Mouse (Mus musculus): ENCODE measurements around the gene Ffar1.
"Not testable (repeated sequence)": the region's sequence is repeated elsewhere in the genome, so short reads cannot be mapped to it uniquely, and the experiment has no call there.

Gene Ffar1

GRCm38 (mm10) chr7:30847934-30848333 lies 13.4 kb downstream of the Ffar1 start:
- DNase-seq (ENCODE audit: low spot score in 2 of 2): no peak

DNA sequence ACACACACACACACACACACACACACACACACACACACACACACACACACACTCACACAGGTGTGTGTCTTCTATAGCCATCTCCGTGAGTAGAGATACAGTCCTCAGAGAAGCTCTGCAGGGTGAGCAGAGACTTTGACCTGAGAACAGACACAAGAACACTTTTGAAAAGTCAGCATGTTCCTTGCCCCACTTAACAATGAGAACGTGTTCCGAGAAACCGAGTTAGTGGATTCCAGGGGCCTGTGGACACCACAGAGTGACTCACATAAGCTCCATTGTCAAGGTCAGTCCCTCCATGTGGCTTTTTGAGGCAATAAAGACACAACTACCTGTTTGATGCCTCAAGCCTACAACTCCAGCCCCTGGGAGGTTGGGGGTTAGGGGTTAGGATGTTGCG lies 14.0 kb downstream of the Ffar1 start:
- no peak for DNase-seq (ENCODE audit: low spot score in 2 of 2)

DNA sequence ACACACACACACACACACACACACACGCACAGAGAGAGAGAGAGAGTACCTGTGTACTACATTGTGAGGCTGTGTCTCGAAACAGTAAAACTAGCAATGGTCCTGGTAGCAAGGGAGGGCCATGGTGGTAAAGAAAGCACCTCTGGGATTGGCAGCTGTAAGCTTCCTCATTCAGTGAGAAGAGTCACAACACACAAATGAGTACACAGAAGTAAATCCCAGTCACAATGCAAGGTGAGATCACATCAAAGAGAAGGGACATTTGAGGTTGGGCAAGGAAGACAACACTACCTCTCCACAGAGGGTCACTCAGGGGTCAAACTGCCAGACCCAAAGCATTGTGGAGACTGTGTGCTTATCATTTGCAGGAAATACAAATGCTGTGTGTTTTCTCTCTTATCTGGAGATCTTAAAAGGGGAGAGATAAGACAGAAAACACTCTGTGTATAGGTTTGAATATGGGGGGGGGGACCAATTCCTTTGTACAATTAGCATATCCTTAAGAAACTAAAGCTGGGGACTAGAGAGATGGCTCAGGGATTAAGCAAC lies 14.8 kb downstream of the Ffar1 start:
- no peak for DNase-seq (ENCODE audit: low spot score in 2 of 2)

DNA sequence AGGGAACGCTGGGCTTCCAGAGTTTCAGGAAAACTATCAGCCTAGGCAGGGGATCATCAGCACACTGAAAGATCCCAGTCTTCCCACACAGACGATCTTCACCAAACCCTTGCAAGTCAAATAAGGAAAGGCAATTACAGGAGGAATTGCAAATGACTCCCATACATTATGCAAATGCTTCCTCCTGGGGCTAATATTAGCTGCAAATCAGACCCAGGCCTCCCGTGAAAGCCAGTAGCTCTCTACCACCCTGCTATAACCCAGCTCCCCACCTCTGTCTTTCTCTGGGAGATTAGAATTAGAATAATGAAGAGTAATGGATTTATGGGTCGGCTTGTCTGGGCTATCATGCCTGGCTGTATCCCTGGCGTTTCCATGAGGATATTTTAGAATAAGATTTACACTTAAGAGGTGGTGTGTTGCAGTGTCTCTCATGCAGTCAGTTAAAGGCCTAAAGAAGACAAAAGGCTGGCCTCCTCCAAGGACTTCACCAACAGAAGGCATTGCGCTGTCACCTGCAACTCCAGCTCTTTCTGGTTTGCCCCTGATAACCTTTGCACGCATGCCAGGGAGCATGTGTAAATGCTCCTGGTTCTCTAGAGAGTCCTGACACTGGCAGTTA lies 16.6 kb downstream of the Ffar1 start:
- DNase-seq (ENCODE audit: low spot score in 2 of 2): no peak

DNA sequence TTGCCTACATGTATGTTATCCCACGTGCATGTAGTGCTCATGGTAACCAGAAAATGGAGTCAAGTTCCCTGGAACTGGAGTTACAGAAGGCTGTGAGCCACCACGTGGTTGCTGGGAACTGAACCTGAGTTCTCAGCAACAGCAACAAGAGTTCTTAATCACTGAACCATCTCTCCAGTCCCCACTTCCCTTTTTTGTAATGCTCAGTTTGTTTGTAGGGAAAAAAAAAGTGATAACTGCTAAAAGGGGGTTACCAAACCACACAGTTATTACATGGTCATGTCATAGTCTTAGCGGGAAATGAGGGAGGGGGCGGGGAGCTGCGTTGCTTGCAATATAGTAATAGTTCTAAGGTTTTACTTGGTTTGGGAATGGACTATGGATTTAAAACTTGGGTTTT lies 19.3 kb downstream of the Ffar1 start:
- no peak for DNase-seq (ENCODE audit: low spot score in 2 of 2)

DNA sequence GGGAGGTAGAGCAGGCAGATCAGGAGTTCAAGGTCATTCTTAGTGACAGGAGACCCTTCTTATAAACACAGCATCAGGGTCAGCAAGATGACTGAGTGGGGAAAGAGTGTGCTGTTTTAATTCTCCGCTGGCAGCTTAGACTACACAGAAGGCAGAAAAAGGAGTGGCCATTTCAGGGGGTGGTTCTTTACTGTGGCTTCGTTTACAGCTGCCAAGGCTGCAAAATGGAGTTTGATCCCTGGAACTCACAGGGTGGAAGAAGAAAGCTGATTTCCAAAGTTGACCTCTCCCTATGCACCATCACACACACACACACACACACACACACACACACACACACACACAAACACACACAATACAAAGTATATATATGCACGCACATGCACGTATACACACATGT lies 20.0 kb downstream of the Ffar1 start:
- no peak for DNase-seq (ENCODE audit: low spot score in 2 of 2)

GRCm38 (mm10) chr7:30840306-30840705 lies 21.1 kb downstream of the Ffar1 start:
- DNase-seq (ENCODE audit: low spot score in 2 of 2): no peak

DNA sequence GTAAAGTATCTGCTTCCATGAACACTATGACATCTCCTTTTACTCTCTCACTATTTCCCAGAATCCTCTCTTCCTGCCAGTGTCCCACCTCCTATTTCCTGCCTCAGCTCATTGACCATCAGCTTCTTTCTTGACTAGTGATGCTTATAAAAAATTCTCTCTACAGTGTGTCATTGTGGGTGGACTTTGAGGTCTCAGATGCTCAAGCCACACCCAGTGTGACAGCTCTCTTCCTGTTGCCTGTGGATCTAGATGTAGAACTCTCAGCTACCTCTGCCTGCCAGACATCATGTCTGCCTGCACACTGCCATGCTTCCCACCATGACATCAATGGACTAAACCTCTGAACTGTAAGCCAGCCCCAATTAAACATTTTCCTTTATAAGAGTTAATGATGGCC lies 24.1 kb downstream of the Ffar1 start:
- no peak for DNase-seq (ENCODE audit: low spot score in 2 of 2)

- not testable (repeated sequence) for DNase-seq (ENCODE audit: low spot score in 2 of 2)
Measured at GRCm38 (mm10) chr7:30832684-30833083, 28.7 kb downstream of the Ffar1 start.

DNA sequence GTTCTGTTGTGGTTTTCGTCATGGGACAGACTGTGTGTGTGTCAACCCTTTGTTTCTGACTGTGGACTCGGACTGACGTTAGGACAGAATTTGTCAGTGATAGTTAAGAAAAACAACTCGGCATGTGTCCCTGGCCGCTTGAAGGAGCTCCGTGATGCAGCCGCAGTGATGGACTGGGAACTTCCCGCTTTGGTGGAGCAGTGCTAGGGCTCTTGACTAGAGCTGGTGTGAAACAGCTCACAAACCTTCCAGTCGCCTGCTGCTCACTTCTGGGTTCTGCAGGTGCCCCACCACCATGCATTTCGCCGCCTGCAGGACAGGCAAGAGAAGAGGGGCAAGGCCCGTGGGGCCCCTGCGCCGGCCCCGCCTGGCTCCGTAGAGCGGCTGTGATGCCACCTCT lies 29.1 kb downstream of the Ffar1 start:
- no peak for DNase-seq (ENCODE audit: low spot score in 2 of 2)

- no peak for DNase-seq (ENCODE audit: low spot score in 2 of 2)
Measured at GRCm38 (mm10) chr7:30829428-30829827, 31.9 kb downstream of the Ffar1 start.

DNA sequence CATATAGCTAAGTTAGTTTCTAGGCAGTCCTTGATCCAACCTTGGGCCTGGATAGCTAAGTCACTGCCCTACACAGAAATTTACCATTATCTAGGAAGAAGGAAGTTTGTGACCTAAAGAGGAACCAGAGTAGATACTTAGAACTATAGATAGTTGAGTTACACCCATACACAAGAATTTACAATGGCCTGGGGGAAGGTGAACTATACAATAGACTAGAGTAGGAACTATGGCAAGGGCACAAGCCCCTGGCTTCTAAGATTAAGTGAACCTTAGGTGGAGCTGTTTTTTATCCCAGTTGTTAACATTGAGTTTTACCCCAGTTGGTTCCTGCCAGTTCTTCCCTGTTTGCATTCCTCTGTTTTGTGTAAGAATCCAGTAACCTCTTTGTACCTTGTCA lies 32.5 kb downstream of the Ffar1 start:
- not testable (repeated sequence) for DNase-seq (ENCODE audit: low spot score in 2 of 2)

DNA sequence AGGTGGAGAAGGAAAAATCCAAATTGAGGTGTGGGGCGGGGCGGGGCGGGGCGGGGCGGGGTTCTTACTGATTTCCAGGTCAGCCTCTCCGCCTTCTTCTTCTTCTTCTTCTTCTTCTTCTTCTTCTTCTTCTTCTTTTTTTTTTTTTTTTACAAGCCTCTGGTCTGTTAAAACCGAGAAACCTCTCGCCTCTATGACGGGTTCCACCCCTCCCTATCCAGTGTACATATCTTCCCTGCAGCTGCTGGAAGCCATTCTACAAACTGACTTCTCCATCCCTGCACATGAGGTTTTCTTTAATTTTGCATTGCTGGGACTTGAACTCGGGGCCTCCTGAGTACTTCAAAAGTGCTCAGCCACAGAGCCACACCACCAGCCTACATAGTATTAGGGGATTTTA lies 34.7 kb downstream of the Ffar1 start:
- no peak for DNase-seq (ENCODE audit: low spot score in 2 of 2)

GRCm38 (mm10) chr7:30824306-30824705 lies 37.1 kb downstream of the Ffar1 start:
- DNase-seq (ENCODE audit: low spot score in 2 of 2): no peak

- no peak for DNase-seq (ENCODE audit: low spot score in 2 of 2)
Measured at GRCm38 (mm10) chr7:30823675-30824074, 37.7 kb downstream of the Ffar1 start, which contains the start of gene Ffar2. TSS of gene Ffar2 (minus strand) at chr7:30823775.

DNA sequence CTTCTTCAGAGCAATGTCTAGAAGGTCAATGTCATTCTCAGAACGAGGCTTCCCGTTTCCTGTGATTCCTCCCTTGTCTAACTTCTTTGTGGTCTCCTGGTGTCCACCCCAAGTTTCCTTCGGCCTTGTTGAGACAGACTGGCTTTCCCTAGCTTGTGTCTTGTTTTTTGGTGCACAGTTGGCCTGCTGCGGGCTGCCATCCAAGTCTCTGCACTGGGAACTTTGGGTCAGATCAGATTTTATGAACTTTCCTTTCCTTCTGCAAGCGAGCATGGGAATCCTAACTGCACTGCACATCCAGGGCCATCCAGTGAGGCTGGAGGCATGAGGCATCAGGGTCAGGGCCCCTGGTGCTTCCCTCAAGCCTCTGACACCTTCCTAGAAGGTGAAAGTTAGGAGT lies 39.8 kb downstream of the Ffar1 start:
- no peak for DNase-seq (ENCODE audit: low spot score in 2 of 2)

- DNase-seq (ENCODE audit: low spot score in 2 of 2): peak in 1 of 2 experiments; percentile 20
Measured at GRCm38 (mm10) chr7:30820854-30821445, 40.4 kb downstream of the Ffar1 start.

DNA sequence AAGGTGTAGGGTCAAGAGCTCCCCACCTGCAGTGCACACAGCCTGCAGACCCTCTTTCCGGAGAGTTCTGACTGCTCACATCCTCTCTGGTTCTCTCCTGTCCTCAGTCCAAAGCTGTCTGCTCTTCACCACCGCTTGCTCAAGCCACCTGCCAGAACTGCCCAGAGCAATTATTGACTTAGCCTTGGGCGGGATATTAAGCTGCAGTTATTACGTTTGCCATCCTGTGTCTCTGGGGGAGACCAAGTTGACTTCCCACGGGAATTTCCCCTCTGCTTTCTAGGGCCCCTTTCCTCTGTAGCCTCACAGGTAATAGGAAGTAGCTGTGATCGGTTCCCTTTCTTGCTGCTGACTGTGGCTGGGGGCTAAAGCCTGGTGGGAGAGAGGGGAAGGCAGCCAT lies 41.2 kb downstream of the Ffar1 start:
- DNase-seq (ENCODE audit: low spot score in 2 of 2): no peak

DNA sequence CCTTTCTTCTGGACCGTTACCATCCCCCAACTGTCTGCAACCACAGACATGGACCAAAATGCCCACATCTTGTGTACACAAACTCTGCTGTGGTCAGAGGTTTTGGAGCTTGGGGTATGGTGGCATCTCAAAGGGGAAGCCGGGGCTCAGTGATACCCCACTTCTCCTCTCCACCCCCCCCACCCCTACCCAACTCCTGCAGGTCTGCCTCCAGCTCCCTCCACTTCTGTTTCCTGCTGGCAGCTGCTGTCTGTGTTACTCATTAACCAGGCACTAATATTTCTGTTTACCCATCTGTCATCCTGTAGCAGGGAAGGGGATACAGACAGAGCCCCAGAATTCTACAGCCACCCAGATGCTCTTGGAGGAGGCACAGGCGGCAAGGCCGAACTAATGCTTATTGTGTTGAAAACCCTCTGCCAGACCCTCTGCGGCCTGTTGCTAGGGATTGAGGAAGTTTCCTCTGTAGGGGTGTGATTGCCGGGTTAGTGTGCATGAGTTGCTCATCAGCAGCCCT lies 49.0 kb downstream of the Ffar1 start:
- no peak for DNase-seq (ENCODE audit: low spot score in 2 of 2)

DNA sequence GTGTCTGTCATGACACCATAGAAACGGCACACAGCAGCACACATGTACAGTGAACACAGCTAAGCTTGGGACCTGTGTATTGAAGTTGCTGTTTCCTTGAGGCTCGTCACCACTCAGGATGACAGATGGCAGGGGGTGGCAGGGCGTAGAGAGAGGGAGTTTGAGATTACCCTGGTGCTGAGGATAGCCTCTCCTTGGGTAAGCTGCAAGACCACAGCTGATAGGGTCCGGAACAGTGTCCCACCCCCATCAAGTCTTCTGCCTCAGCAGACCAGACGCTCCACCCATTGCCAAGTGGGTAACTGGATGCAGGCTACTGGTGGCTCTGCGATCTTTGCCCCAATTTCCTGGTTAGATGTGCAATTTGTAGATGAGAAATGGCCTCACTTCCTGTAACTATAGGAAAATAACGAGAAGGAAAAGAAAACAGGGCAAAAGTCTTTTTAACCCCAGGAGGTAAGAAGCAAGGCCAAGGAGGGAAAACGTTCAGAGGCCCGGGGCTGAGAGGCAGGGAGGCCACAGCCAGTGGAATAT lies 49.5 kb downstream of the Ffar1 start:
- DNase-seq (ENCODE audit: low spot score in 2 of 2): no peak

DNA sequence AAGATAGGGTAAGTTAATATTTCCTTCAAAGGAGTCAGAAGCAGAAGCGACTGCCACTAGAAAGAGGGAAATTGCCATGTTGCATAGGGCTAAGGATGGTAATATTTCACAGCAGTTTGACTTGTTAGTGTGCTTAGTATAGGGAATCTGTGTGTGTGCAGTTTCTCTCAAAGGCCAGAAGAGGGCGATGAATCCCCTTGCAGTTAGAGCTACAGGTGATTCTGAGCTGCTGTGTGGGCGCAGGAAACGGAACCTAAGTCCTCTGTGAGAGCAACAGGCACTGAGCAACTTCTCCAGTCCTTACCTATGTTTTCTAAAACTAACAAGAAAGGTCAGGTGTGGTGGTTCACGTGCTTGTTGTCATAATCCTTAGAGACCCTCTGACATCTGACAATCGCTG lies 51.0 kb downstream of the Ffar1 start:
- DNase-seq (ENCODE audit: low spot score in 2 of 2): no peak
